Mouse (Mus musculus) fibroblast of lung, adult 2 months (primary cell): ENCODE results near the gene Coil.

Experiments
- DNase-seq: peaks from one replicate; pipeline ENCODE4 v3.0.0-alpha.2; 2011; ENCODE audit warnings: low read depth

Gene Coil

DNA sequence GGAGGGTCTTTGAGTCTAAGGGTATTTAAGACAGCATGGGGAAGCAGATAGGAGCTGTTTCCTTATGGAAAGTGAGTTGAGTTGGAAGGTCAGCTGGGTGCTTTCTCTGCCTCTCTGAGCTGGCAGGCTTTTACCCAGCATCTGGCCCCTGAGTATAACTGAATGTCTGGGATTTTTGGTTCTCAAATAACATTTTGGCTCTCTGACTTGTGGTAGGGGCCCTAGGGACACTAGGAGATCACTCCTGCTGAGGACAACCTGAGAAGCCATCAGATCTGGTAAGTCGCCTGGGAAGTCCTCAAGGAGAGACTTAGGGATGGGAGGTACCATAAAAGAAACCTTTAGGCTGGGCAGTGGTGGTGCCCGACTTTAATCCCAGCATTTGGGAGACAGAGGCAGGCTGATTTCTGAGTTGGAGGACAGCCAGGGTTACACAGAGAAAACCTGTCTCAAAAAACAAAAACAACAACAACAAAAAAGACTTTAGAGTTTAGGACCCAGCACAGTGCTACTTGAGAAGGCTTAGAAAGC is at the start of gene Coil:
Gene Coil, plus strand, starts transcription at position 51 of the 531 bp plus-strand sequence.
- no peak for DNase-seq

DNA sequence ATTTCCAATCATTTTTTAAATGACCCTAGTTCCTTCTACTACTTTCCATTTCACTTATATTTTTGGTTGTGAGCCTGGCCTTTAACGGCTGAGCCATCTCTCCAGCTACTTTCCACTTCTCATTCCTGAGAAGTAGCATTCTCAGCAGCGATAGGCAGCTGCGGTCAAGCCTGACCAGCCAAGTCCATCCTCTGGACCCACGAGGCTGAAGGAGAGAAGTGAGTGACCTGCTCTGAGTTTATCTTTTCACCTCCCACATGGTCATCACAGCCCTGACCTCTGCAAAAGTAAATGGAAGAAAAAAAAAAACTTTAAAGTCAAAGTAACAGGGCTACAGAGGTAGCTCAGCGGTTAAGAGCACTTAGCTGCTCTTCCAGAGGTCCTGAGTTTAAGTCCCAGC is 43.5 kb upstream of the Coil start:
- DNase-seq, result no peak

DNA sequence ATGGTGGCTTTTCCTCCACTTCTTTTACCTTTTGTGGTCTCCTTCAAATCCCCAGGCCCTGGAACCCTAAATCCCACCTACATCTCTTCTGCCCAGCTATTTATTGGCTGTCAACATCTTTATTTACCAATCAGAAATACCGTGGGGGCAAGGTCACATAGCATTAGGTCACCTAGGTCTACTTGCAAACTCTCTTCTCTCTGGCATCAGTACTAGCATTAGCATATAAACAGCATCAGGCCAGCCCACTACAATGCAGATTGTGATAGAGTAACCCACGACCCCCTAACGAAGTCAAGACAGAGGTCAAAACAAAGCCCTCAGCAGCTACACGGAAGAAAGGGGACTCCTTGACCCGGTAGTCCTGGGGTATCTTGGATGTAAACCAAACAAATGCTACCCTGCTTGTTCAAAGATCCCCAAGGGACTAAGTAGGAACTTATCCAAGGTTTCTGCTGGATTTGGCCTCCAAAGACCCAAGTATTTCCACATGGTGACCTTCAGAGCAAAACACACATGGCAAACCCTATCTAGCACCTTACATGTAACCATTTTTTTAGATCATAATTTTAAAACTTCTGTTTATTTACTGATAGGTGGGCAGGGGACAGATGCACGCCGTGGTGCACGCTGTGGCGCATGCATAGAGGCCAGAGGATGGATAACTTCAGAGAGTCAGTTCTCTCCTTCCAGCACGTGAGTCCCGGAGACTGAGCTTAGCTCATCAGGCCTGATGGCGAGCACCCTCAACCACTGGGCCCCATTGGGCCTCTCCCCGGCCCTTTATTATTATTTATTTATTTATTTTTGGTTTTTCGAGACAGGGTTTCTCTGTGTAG is 38.1 kb upstream of the Coil start:
- no peak for DNase-seq

DNA sequence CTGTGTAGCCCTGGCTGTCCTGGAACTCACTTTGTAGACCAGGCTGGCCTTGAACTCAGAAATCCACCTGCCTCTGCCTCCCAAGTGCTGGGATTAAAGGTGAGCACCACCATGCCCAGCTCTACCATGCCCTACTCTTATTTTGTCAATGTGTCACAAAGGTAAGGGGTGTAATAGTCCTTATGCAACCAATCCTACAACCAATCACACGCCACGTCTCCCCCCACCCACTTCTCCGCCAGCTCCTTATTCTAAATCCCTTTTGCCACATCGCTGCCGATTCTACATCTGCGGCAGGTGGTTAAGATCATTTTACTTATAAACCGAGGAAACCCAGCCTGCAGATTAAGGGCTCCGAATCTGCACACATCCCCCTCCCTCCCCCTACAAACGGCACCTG is 37.0 kb upstream of the Coil start:
- no peak for DNase-seq

DNA sequence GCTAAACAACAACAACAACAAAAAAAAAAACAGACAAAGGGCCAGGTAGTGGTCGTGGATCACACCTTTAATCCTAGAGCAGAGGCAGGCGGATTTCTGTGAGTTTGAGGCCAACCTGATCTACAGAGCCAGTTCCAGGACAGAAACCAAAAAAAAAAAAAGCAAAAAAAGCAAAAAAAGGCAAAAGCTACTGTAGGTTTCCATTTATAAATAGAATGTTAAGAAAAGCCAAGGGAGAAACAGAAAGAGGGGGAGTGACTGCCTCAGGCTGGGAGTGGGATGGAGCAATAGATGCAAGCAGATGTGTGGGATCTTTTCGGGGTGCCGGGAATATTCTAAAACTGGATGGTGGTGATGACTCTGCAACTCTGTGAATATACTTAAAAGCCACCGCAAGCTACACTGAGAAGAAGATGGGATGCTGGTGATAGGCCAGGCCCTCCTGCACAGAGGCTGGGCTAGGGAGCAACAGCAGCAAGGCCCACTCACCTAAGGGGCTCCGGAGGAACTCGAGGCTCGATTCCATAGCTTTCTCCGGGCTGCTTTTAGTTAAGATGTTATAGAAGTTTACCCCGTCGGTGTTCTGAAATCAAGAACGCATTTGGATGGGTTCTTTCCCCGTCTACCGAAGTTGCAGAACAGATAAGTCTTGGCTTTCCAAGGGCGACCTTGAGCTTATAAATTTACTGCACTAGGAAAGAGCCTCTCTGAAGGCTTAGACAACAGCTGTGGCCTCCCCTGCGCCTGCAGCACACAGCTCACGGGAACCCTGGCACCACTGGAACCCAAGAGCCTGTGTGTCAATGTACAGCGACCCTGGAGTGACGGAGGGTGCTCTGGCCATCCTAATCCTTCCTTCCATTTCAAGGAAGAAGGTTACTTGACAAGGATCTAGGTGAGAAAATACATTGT is 35.7 kb upstream of the Coil start:
- no peak for DNase-seq

DNA sequence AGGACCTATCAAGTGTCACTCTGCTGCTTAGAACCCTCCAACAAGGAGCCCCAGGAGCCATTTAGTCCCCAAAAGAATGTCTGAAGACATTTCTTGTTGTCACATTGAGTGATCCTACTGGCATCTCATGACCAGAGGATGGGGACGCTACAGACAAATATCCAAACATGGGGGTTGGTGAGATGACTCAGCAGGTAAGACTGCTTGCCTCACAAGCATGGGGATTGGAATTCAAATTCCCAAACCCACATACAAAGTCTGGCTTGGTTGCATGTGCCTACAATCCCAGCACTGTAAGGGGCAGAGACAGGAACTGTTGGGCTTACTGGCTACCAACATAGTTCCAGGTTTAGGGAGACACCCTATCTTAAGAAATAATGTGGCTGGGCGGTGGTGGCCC is 32.2 kb upstream of the Coil start:
- peak; percentile 14 for DNase-seq

DNA sequence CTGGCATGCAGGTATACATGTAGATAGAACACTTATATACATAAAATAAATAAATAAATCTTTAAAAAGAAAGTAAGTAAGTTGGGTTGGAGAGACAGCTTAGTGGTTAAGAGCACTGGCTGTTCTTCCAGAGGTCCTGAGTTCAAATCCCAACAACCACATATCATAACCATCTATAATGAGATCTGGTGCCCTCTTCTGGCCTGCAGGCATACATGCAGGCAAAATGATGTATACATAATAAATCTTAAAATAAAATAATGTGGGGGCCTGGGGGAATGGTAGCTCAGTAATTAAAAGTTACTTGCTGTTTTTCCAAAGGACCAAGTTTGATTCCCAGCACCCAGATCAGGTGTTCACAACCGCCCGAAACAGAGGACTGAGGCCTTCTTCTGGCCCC is 31.3 kb upstream of the Coil start:
- DNase-seq, result no peak

DNA sequence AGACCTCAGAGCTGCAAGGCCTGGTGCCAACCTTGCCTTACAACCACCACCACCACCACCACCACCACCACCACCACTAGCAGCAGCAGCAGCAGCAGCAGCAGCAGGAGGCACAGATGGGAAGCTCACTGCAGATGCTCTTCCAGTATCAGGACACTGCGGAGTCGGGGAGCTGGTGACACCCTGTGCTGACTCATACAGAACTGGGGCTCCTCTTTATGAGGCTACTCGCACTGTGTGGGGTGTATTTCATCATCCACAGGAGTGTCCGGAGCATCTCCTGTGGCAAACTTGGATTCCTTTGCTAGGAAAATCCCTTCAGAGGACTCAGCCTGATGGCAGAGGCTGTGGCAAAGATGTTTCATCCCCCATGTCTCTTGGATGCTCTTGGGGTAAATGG is 30.4 kb upstream of the Coil start:
- DNase-seq, result no peak

DNA sequence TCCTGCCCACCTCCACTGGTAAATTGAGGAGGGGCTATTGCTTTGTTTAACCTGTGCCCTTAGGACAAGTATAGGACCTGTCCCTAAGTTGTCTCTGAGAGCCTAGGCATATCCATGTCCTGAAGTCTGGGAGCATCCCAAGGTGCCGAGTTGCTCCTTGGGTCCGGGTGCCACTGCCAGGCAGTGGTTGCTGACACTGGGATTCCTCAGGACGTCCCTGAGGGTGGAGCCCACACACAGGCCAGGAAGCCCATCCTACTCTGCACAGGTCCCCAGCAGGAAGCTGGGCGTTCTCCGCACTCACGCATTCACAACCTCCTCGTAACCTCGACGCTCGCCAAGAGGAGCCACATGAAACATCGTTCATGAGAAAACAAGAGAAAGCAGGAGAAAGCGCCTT is 28.6 kb upstream of the Coil start:
- no peak for DNase-seq

DNA sequence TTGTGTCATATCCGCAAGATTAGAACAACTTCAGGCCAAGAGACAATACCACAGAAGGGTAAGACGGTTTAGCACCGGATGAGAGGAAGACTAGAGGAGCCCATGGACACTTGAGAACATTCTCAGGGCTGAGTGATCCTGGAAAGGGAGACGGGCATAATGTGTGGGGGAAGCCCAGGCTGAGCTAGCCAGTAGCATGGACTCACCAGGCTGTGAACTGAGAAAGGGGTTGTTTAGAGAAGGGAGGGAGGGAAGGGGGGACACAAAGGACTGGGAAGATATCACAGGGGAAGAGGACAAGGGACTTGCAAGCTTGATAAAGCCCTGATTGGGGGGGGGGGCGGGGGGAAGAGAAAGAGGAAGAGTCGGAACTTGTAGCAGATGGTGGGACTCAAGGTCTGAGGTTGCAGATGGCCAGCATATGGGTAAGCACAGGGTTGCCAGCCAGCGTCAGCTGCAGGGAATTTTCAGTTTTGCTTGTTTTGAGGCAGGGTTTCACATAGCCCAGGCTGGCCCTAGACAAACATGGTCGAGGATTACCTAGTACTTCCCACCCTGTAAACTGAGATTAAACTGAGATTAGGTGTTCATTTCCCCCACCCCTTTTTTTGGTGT is 24.0 kb upstream of the Coil start:
- no peak for DNase-seq

DNA sequence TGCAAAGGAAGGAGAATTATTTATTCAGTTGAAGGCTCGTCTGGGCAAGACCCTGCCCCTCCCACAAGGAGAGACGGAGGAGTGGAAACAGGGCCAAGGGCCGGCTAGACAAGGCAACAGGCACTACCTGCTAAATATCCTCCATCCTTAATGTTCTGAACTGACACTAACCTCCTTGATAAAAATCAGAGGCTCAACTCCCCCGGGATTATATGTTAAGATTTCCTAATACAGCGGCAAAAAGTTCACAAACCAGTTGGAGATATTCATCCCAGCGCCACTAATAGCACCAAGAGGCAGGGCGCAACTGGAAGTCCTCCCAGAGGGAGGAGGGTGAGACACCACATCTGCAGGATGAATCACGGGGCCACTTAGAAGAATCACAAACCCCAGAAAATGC is 21.2 kb upstream of the Coil start:
- no peak for DNase-seq

DNA sequence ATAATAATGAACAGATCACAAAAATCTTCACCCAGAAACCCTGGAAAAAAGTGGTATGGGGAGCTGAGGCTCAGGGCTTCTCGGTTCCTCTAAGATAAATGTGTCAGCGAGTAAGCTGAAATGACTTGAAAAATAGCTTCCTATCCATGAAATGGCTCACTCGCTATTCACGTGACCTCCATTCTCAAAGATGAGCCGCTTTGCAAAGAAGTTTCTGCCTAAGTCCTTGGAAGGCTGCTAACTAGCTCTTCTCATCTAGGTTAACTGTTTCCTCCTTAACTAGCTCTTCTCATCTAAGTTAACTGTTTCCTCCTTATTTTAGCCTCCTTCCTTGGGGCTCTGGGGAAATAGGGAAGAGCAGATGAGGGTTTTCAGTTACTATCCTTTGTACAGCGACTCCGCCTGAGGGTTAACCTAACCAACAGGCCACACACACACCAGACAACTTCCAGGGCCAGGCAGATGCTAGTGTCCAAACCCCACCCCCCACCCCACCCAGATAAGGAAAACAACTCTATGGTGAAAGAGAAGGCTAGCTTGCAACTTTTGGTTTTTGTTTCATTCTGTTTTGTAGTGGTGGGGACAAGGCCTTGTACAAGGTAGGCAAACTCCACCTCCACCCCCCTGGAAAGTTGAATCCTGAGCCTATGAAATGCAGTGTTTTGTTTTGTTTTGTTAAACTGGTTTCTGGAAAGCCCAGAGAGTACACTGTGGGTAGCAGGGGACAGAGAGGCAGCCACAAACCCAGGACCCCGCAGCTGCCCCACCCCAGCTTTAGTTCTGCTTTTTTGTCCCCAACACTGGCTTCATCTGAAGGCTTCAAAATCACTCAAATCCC is 20.0 kb upstream of the Coil start:
- no peak for DNase-seq

DNA sequence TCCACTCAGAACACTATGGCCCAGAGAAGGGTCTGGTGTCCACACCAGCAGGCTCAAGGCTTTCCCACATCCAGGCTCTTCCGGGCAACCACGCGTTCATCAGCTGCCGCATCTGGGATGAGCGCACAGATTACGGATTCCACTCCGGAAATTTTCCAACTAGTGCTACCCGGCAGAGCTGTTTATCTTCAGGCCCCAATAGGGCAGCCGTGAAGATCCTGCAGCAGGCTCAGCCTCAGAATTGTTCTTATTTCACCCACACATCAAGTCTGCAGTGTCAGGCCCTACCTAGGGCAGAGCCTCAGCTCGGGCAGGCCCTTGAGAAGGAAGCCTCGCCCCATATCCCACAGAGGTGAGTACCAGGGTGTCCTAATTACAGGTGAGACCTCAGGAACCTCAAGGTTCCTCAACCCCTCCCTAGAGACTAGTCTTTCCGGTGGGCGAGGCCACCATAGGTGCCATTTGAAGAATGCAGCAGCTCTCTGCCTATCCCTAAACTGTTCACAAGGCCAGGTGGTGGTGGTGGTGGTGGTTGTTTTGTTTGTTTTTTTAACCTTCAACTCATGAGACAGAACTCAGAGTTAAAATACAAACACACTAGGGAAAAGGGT is 19.3 kb upstream of the Coil start:
- no peak for DNase-seq

DNA sequence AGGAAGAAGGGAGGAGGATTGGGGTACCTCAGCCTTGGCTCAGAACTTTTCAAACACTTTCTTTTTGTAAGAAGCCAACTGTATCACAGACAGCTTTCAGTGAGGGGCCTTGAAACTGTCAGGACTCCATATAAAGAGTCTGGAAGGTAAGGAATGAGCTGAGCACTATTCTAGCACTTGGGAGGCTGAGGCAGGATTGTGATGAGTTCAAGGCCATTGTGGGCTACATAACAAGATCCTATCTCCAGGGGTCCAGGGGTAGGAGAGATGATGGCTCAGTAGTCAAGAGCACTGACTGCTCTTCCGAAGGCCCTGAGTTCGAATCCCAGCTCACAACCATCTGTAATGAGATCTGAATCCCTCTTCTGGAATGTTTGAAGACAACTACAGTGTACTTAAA is 18.5 kb upstream of the Coil start:
- no peak for DNase-seq

DNA sequence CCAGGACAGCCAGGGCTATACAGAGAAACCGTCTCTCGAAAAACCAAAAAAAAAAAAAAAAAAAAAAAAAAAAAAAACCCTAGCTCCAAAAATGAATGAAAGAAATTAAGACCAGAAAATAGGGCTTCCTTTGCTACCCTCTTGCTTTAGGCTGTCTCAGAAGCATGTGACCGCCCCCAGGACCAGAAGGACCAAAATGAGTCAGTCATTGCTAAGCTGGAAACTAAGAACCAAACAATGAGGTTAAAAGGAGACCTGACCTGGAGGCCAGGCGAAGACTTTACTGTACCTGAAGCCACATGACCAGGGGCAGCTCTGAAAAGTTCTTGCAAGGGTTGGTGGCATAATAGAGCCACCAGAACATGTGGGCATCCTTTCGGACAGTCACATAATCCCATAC is 17.9 kb upstream of the Coil start:
- no peak for DNase-seq

DNA sequence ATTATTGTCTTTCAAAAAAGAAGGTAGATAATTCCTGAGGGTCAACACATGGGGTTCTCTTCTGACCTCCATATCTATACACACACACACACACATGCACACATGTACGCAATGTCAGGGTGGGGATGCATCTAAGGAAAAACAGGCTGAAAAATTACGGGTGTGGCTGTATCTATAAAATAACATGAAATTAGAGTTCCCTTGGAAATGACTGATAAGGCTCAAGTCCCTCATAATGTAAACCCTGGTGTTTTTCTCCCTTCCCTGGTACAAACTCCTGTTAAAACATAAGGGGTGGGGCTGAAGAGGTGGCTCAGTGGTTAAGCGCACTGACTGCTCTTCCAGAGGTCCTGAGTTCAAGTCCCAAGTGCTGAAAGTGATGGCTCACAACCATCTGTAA is 16.5 kb upstream of the Coil start:
- DNase-seq, result no peak

DNA sequence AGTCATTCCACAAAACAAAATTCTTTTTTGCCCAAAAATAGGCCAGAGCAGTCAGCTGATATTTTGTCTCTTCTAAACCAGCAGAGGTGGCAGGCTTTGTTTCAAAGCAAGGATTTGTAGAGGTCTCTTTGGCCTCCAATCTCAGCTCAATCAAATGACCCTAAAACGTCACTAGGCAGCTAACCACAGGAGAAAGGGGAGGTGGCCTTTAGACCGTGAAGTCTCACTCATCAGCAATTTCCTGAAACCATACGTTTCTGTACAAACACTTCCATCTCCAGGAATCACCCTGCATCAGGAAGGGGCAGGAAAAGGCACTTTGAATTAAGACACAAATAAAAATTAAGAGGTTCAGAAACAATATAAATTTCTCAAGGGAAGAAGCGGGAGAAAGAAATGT is 15.2 kb upstream of the Coil start:
- DNase-seq, result peak; percentile 61

DNA sequence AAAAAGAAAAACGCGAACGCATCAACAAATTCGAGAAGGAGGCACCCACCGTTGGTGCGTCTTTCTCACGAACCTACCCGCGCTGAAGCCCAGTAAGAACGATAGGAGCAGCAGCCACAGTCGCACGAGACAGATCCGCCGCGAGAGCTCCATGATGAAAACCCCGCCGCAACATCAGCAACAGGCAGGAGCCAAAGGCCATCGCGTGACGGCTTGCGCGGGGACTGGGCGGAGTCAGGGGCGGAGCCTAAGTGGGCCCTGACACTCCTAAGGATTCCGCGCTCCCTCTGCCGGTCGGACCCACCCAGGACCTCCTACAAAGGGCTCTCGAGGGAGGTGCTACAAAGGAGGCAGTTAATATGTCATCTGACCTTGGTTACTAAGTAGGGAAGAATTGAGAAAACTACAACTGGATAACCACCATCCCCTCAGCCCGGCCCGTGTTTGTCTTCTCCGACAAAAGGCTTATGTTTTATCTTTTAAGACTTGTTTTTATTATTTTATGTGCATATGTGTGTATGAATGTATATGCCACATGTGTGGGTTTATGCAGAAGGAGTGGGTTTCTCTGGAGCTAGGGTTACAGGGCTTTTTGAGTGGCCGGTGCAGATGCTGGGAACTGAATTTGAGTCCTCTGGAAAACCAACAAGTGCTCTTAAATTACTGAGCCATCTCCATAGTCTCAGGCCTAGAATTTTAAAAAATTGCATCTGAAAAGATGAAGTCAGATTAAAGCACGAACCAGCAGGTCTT is 14.7 kb upstream of the Coil start, which contains the start of gene Scpep1:
Gene Scpep1, minus strand, starts transcription at position 249 of the 753 bp plus-strand sequence.
- peak; percentile 98 for DNase-seq

DNA sequence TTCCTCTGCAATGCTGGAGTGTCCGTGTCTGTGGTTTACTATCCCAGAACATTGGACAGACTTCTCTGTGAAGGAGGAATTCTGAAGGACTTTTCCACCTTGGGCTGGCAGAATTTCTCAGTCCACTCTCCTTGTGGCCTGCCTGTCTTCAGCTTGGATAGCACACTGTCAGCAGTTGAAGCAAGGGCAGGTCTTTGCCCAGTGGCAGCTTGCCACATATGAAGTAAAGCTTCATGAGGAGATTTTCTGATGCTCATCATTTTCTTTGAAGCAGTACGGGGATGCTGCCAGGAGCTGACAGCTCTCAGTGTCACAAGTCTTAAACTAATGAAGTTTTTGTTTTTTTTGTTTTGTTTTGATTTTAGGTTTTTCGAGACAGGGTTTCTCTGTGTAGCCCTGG is 11.2 kb upstream of the Coil start:
- no peak for DNase-seq

DNA sequence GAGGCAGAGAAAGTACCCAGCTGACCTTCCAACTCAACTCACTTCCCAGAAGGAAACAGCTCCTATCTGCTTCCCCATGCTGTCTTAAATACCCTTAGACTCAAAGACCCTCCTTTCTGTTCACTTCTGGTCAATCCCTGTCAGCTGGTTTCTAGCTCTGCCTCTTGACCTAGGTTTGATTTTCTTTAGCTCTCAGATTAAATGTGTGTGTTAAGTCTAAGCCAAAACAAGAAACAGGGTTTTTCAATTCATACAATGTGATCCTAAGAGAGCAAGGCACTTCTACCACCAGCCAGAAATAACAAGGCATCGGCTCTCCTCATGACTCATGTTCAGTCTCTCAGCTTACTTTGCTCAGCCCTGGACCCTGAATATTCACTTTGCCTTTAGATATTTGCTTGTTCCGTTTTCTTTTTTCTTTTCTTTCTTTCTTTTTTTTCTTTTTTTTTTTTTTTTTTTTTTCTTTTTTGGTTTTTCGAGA is 3.1 kb upstream of the Coil start, which contains the start of gene Elobl:
Gene Elobl, minus strand, starts transcription at position 51 of the 481 bp plus-strand sequence.
- DNase-seq, result peak; percentile 50
